Mouse (Mus musculus): Measurements from ENCODE around the gene Fermt3. TPM values are rescaled to one million over a fixed set of nuclear protein-coding genes. Genes with fewer than 3 reads are reported as not detected.

Fermt3 gene
- total RNA-seq, 2 experiments from 2014 or later: 4.5 to 4.6 TPM

DNA sequence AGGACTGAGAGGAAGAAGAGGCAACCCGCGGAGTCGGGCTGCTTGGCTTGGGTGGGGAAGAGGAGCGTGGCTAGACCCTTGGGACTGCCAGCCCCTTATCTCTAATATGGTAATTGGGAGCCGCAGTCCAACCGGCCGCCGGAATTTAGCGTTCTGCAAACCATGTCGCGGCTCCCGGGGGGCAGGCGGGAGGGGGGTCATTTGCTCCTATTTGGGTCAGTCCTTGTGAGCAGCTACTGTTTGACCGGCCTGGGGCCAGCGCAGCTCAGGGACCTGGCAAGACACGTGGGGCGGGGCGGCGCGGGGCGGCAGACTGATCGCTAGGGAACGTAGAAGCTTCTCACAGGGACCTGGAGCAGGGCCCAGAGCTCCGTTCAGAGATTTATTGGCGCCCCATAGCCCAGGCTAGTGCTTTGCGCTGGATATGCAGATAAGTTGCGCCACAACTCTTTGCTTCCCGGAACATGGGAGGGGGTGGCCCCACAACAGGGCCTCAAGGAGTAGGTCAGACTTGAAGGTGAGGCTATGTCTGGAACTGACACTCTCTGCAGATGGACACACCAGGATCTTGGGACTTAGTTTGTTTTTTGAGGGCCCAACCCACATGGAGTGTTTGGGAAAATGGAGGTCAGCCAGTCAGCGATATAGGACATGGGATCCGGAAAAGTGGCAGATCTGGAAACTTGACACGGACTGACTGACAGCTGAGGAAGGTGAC lies 67.1 kb downstream of the Fermt3 start:
- peak; percentile 69 to 71 for DNase-seq (ENCODE audit: low spot score in 2 of 2)
- intact Hi-C loops (cut with DNase I): no loop called here

DNA sequence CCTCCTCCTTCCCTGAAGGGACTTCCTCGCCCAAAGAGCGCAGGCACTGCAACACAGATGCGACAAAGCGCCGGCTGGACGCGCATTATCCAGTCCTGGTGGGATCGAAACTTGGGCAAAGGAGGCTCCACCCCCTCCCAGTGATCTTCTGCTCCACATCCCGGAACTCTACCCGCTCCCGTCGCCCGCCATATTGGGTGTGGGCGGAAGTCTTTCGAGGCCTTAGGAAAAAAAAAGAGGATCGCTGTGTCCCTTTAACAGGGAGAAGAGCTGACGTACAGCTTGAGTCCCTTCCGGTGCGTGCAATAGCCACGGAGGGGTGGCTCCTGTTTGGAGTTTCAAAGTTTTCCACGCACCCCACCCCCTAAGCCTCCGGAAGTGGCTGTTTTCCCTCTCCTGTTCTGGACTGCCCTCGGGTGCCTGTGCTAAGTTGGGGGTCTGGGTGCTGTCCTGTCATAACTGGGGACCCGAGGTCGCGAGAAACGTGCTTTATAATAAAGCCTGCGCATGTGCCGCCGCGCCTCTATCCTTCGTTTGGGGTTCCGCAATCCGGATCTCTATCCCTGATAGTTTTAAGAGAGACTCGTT lies 67.8 kb downstream of the Fermt3 start:
- DNase-seq (ENCODE audit: low spot score in 2 of 2): peak; percentile 90 to 91
- intact Hi-C loops (cut with DNase I): no loop called here

DNA sequence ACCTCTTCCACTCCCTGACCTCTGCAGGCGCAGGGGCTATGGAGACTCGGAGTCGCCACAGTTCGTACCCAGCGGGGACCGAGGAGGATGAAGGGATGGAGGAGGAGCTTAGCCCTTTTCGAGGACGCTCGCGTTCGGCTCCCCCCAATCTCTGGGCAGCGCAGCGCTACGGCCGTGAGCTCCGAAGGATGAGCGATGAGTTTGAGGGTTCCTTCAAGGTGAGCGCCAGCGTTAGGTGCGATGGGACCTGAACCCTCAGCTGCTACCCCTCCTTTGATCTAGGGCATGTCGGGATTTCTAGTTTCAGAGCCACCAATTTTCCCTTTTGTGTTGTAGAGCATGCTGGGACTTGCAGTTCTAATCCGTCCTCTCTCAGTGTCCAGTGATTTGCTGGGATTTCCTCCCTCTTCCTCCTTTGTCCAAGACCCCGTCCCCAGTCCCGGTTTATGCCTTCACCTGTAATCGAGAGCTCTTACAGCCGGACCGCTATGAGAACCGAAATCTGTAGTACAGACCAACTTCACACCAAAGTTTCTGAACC lies 68.6 kb downstream of the Fermt3 start:
- intact Hi-C loops (cut with DNase I): no loop called here
- peak in 1 of 2 experiments; percentile 50 for DNase-seq (ENCODE audit: low spot score in 2 of 2)

DNA sequence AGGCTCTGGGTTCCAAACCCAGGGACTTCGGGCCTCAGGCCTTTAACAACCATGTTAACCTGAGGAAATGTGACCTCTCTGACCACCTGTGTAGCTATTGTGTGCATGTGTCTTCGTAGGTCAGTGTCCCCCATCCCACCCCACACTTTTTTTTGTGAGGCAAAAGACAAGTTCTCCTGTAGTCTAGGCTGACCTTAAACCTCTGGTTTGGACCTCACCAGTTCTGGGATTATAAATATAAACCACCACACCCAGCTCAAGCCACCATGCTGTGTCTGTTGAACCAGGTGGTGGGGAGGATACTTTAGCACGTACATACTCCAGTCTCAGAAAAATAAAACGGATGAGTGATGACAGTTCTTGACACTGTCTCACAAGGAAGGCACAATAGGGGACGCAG lies 69.3 kb downstream of the Fermt3 start:
- no peak for DNase-seq (ENCODE audit: low spot score in 2 of 2)
- intact Hi-C loops (cut with DNase I): no loop called here

DNA sequence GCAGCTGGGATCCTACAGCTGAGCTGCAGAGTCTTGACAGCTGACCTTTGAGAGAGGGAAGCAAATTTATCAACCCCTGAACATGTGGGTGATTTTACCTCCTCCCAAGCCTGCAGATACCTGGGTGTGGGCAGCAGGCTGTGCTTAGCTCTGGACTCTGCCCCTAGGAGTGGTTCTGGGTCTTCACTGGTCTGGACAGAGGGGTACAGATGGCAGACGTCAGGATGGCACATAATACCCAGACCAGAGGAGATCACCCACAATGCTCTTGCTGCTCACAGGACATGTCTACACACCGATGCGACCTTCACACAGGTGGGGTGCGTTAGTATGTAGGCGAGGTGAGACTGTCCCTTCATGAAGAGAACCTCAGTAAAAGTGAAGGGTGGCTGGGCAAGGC lies 69.7 kb downstream of the Fermt3 start:
- intact Hi-C loops (cut with DNase I): no loop called here
- no peak for DNase-seq (ENCODE audit: low spot score in 2 of 2)

Other genes starting within 250 kb of the Fermt3 start
- 10 to 100 TPM; 30.4 to 32.8 TPM for gene Rps6ka4, start 178.8 kb downstream of the Fermt3 start, total RNA-seq (2021)
- 1 to 10 TPM; 2.6 to 3.4 TPM for gene Ccdc88b, start 161.3 kb downstream of the Fermt3 start, total RNA-seq (2021)
- gene Trmt112, start 109.8 kb downstream of the Fermt3 start, total RNA-seq (2021): 10 to 100 TPM; 34.4 to 36.5 TPM
- gene Prdx5, start 109.4 kb downstream of the Fermt3 start, total RNA-seq (2021): 100 to 1,000 TPM; 354 to 355 TPM
- gene Esrra, start 97.7 kb downstream of the Fermt3 start, total RNA-seq (2021): 10 to 100 TPM; 56.0 to 60.9 TPM
- gene Catsperz, start 94.1 kb downstream of the Fermt3 start, total RNA-seq (2021): 10 to 100 TPM; 23.0 to 28.8 TPM
- 10 to 100 TPM; 44.9 to 50.4 TPM for gene Kcnk4, start 85.0 kb downstream of the Fermt3 start, total RNA-seq (2021)
- 10 to 100 TPM; 35.2 to 36.0 TPM for gene Bad, start 77.6 kb downstream of the Fermt3 start, total RNA-seq (2021)
- 10 to 100 TPM; 91.5 to 92.3 TPM for gene Gpr137, start 77.0 kb downstream of the Fermt3 start, total RNA-seq (2021)
- gene Ppp1r14b, start 44.5 kb downstream of the Fermt3 start, total RNA-seq (2021): 10 to 100 TPM; 55.4 to 71.5 TPM
- 10 to 100 TPM; 13.4 to 13.6 TPM for gene Plcb3, start 43.0 kb downstream of the Fermt3 start, total RNA-seq (2021)
- 10 to 100 TPM; 69.4 to 78.8 TPM for gene Fkbp2, start 39.0 kb downstream of the Fermt3 start, total RNA-seq (2021)
- 10 to 100 TPM; 64.3 to 75.4 TPM for gene Vegfb, start 31.8 kb downstream of the Fermt3 start, total RNA-seq (2021)
- gene Dnajc4, start 26.9 kb downstream of the Fermt3 start, total RNA-seq (2021): 10 to 100 TPM; 21.1 to 21.2 TPM
- gene Nudt22, start 23.4 kb downstream of the Fermt3 start, total RNA-seq (2021): 10 to 100 TPM in 1 of 2 experiments, 1 to 10 TPM in 1; 8.7 to 10.1 TPM
- gene Trpt1, start 23.3 kb downstream of the Fermt3 start, total RNA-seq (2021): 10 to 100 TPM; 19.1 to 20.7 TPM
- gene Stip1, start 20.5 kb upstream of the Fermt3 start, total RNA-seq (2021): 100 to 1,000 TPM; 155 to 165 TPM
- 10 to 100 TPM in 1 of 2 experiments, 1 to 10 TPM in 1; 8.4 to 11.3 TPM for gene Macrod1, start 37.3 kb upstream of the Fermt3 start, total RNA-seq (2021)
- gene Flrt1, start 86.3 kb upstream of the Fermt3 start, total RNA-seq (2021): 10 to 100 TPM; 33.0 to 35.2 TPM
- 100 to 1,000 TPM; 268 to 271 TPM for gene Otub1, start 186.8 kb upstream of the Fermt3 start, total RNA-seq (2021)
- gene Cox8a, start 198.1 kb upstream of the Fermt3 start, total RNA-seq (2021): 1,000 to 10,000 TPM; 1,118 to 1,183 TPM
- gene Naa40, start 221.7 kb upstream of the Fermt3 start, total RNA-seq (2021): 10 to 100 TPM; 34.4 to 35.7 TPM
- 10 to 100 TPM; 15.7 to 16.3 TPM for gene Rcor2, start 247.9 kb upstream of the Fermt3 start, total RNA-seq (2021)

Measured in left cerebral cortex, postnatal 14 days (tissue).